Mouse (Mus musculus): ENCODE measurements around the gene Muc13. TPM values are rescaled to one million over a fixed set of nuclear protein-coding genes. Genes with fewer than 3 reads are reported as not detected.
A peak's percentile ranks its signal among the peaks of the same experiment; 100 is the strongest.

Gene Muc13
- polyA plus RNA-seq, 1 experiment from 2014 or later: 0.07 TPM

DNA sequence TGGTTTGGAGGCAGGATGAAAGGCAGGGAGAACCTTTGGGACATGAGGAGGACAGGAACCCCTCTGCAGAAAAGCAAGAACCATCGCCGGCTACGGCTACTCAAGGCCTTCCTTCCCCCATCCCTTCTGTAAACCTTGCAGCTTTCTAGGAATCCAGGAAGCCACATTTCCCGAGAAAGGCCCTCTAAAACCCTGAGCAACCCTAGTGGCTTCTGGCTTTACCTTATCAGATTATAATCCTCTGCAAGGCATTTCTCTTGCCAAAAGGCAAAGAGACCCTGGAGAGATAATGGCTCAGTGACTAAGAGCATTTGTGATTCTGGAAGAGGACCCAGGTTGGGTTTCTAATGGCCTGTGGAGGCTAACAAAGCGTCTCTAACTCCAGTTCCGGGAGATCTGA is 46.8 kb downstream of the Muc13 start:
- Histone ChIP-seq H3K4me1 (ENCODE audit: control insufficient read depth, insufficient read depth, low read length) (no peaks in the 10 kb centered on the region), H3K36me3 (ENCODE audit: control insufficient read depth, insufficient read depth, low read length) (no peaks in the 10 kb centered on the region), H3K9me3 (ENCODE audit: control insufficient read depth, low read length) (no peaks in the 10 kb centered on the region), H3K4me2 (ENCODE audit: low read depth, low read length) (no peak overlapping the region), H3K9ac (replicated peaks; ENCODE audit: low read depth, low read length) (no peak overlapping the region), H3K4me3 (ENCODE audit: low read depth, low read length) (no peak overlapping the region), H3K27me3 (ENCODE audit: control insufficient read depth, insufficient read depth, low read length) (no peaks in the 10 kb centered on the region), H3K27ac (ENCODE audit: low read depth, low read length) (no peak overlapping the region)
- no peak for ATAC-seq (ENCODE audit: low read depth)
- WGBS: 25% methylated on average over 6 of the region's 6 CpGs

GRCm38 (mm10) chr16:33842081-33842880 is 48.4 kb downstream of the Muc13 start:
- no peaks in the 10 kb centered on the region for H3K4me1 ChIP-seq (ENCODE audit: control insufficient read depth, insufficient read depth, low read length)
- no peak overlapping the region for H3K4me3 ChIP-seq (ENCODE audit: low read depth, low read length)
- H3K36me3 ChIP-seq (ENCODE audit: control insufficient read depth, insufficient read depth, low read length): no peaks in the 10 kb centered on the region
- no peak overlapping the region for H3K4me2 ChIP-seq (ENCODE audit: low read depth, low read length)
- 77% methylated on average over 12 of the region's 12 CpGs for WGBS
- H3K9me3 ChIP-seq (ENCODE audit: control insufficient read depth, low read length): no peaks in the 10 kb centered on the region
- no peak overlapping the region for H3K27ac ChIP-seq (ENCODE audit: low read depth, low read length)
- ATAC-seq (ENCODE audit: low read depth): no peak
- no peak overlapping the region for H3K9ac ChIP-seq (replicated peaks; ENCODE audit: low read depth, low read length)
- no peaks in the 10 kb centered on the region for H3K27me3 ChIP-seq (ENCODE audit: control insufficient read depth, insufficient read depth, low read length)

- H3K27ac ChIP-seq (ENCODE audit: low read depth, low read length): no peak overlapping the region
- no peak overlapping the region for H3K4me3 ChIP-seq (ENCODE audit: low read depth, low read length)
- ATAC-seq (ENCODE audit: low read depth): no peak
- no peak overlapping the region for H3K9ac ChIP-seq (replicated peaks; ENCODE audit: low read depth, low read length)
- WGBS: 58% methylated on average over 4 of the region's 4 CpGs
- no peaks in the 10 kb centered on the region for H3K36me3 ChIP-seq (ENCODE audit: control insufficient read depth, insufficient read depth, low read length)
- H3K27me3 ChIP-seq (ENCODE audit: control insufficient read depth, insufficient read depth, low read length): no peaks in the 10 kb centered on the region
- H3K9me3 ChIP-seq (ENCODE audit: control insufficient read depth, low read length): no peaks in the 10 kb centered on the region
- no peak overlapping the region for H3K4me2 ChIP-seq (ENCODE audit: low read depth, low read length)
- no peaks in the 10 kb centered on the region for H3K4me1 ChIP-seq (ENCODE audit: control insufficient read depth, insufficient read depth, low read length)
These were observed 50.3 kb downstream of the Muc13 start for GRCm38 (mm10) chr16:33844150-33844611.

DNA sequence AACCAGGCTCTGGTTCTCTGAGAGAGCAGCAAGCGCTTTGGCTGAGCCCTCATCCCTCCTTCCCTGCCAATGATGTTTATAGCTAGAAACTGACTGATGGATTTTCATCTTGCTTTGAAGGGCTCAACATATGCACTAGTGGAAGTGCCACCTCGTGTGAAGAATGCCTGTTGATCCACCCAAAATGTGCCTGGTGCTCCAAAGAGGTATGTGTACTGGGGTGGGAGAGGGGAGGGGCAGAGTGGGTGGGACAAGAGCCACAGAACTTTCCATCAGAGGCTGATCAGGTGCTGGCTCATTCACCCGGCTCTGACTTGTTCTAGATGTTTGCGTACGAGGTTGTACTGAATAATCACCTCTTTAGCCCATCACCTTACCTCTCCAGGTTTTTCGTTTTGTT is 51.0 kb downstream of the Muc13 start:
- 89% methylated on average over 6 of the region's 6 CpGs for WGBS
- ATAC-seq (ENCODE audit: low read depth): no peak
- Histone ChIP-seq H3K4me2 (ENCODE audit: low read depth, low read length) (no peak overlapping the region), H3K36me3 (ENCODE audit: control insufficient read depth, insufficient read depth, low read length) (no peaks in the 10 kb centered on the region), H3K4me1 (ENCODE audit: control insufficient read depth, insufficient read depth, low read length) (no peaks in the 10 kb centered on the region), H3K9me3 (ENCODE audit: control insufficient read depth, low read length) (no peaks in the 10 kb centered on the region), H3K27ac (ENCODE audit: low read depth, low read length) (no peak overlapping the region), H3K27me3 (ENCODE audit: control insufficient read depth, insufficient read depth, low read length) (no peaks in the 10 kb centered on the region), H3K9ac (replicated peaks; ENCODE audit: low read depth, low read length) (no peak overlapping the region), H3K4me3 (ENCODE audit: low read depth, low read length) (no peak overlapping the region)

DNA sequence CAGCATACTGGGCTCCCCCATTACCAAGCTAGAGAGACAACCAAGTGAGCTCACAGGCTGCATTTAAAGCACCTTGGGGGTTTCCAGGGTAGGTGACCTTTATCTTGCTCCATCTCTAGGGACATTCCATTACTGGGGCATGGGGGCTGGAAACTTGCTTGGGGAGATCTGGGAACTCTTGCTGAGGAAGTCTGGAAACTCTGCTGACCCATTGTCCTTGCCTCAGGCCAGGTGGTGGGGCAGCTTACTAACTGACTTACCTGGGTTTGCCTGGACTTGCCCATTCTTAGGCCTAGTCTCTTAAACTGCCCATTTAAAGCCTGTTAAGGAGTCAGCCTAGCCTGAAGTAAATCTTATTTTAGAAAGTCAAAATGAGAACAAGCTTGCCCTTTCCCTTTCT is 59.4 kb downstream of the Muc13 start:
- no peak for ATAC-seq (ENCODE audit: low read depth)
- H3K4me1 ChIP-seq (ENCODE audit: control insufficient read depth, insufficient read depth, low read length): 0 out of 2 replicates have a peak, but pooled peaks cover 2% of the 10 kb centered on the region
- H3K27me3 ChIP-seq (ENCODE audit: control insufficient read depth, insufficient read depth, low read length): no peaks in the 10 kb centered on the region

GRCm38 (mm10) chr16:33858766-33859165 is 64.9 kb downstream of the Muc13 start:
- WGBS: 93% methylated on average over 2 of the region's 2 CpGs
- Histone ChIP-seq H3K27me3 (ENCODE audit: control insufficient read depth, insufficient read depth, low read length) (no peaks in the 10 kb centered on the region), H3K9me3 (ENCODE audit: control insufficient read depth, low read length) (no peaks in the 10 kb centered on the region), H3K9ac (replicated peaks; ENCODE audit: low read depth, low read length) (no peak overlapping the region), H3K4me2 (ENCODE audit: low read depth, low read length) (no peak overlapping the region), H3K27ac (ENCODE audit: low read depth, low read length) (no peak overlapping the region), H3K4me3 (ENCODE audit: low read depth, low read length) (no peak overlapping the region), H3K4me1 (ENCODE audit: control insufficient read depth, insufficient read depth, low read length) (peaks cover 11% of the 10 kb centered on the region; the same call in 1 of the 2 replicates), H3K36me3 (ENCODE audit: control insufficient read depth, insufficient read depth, low read length) (no peaks in the 10 kb centered on the region)
- ATAC-seq (ENCODE audit: low read depth): no peak

More for the DNA sequence above, 59.4 kb downstream of the Muc13 start:
- no peak overlapping the region for H3K9ac ChIP-seq (replicated peaks; ENCODE audit: low read depth, low read length)
- H3K36me3 ChIP-seq (ENCODE audit: control insufficient read depth, insufficient read depth, low read length): no peaks in the 10 kb centered on the region
- H3K27ac ChIP-seq (ENCODE audit: low read depth, low read length): no peak overlapping the region
- H3K4me3 ChIP-seq (ENCODE audit: low read depth, low read length): no peak overlapping the region
- H3K9me3 ChIP-seq (ENCODE audit: control insufficient read depth, low read length): no peaks in the 10 kb centered on the region
- H3K4me2 ChIP-seq (ENCODE audit: low read depth, low read length): no peak overlapping the region

- WGBS: 59% methylated on average over 5 of the region's 5 CpGs
- ATAC-seq (ENCODE audit: low read depth): no peak
These were observed 65.5 kb downstream of the Muc13 start for GRCm38 (mm10) chr16:33859380-33859779.

GRCm38 (mm10) chr16:33859988-33860700 is 66.3 kb downstream of the Muc13 start:
- H3K9me3 ChIP-seq (ENCODE audit: control insufficient read depth, low read length): no peaks in the 10 kb centered on the region
- 45% methylated on average over 14 of the region's 14 CpGs for WGBS
- no peaks in the 10 kb centered on the region for H3K27me3 ChIP-seq (ENCODE audit: control insufficient read depth, insufficient read depth, low read length)
- H3K4me3 ChIP-seq (ENCODE audit: low read depth, low read length): no peak overlapping the region
- peak overlapping the region; percentile 14; the same call in 1 of the 2 replicates for H3K4me2 ChIP-seq (ENCODE audit: low read depth, low read length)
- peak; percentile 91 for ATAC-seq (ENCODE audit: low read depth)
- no peak overlapping the region for H3K27ac ChIP-seq (ENCODE audit: low read depth, low read length)
- H3K4me1 ChIP-seq (ENCODE audit: control insufficient read depth, insufficient read depth, low read length): peaks cover 10% of the 10 kb centered on the region; the same call in 1 of the 2 replicates
- no peaks in the 10 kb centered on the region for H3K36me3 ChIP-seq (ENCODE audit: control insufficient read depth, insufficient read depth, low read length)
- H3K9ac ChIP-seq (replicated peaks; ENCODE audit: low read depth, low read length): no peak overlapping the region

More at GRCm38 (mm10) chr16:33859380-33859779, 65.5 kb downstream of the Muc13 start:
- Histone ChIP-seq H3K4me3 (ENCODE audit: low read depth, low read length) (no peak overlapping the region), H3K27ac (ENCODE audit: low read depth, low read length) (no peak overlapping the region), H3K27me3 (ENCODE audit: control insufficient read depth, insufficient read depth, low read length) (no peaks in the 10 kb centered on the region), H3K4me2 (ENCODE audit: low read depth, low read length) (0 out of 2 replicates have a peak overlapping the region, but pooled peaks have one; percentile 14), H3K4me1 (ENCODE audit: control insufficient read depth, insufficient read depth, low read length) (peaks cover 11% of the 10 kb centered on the region; the same call in 1 of the 2 replicates), H3K9ac (replicated peaks; ENCODE audit: low read depth, low read length) (no peak overlapping the region), H3K9me3 (ENCODE audit: control insufficient read depth, low read length) (no peaks in the 10 kb centered on the region), H3K36me3 (ENCODE audit: control insufficient read depth, insufficient read depth, low read length) (no peaks in the 10 kb centered on the region)

DNA sequence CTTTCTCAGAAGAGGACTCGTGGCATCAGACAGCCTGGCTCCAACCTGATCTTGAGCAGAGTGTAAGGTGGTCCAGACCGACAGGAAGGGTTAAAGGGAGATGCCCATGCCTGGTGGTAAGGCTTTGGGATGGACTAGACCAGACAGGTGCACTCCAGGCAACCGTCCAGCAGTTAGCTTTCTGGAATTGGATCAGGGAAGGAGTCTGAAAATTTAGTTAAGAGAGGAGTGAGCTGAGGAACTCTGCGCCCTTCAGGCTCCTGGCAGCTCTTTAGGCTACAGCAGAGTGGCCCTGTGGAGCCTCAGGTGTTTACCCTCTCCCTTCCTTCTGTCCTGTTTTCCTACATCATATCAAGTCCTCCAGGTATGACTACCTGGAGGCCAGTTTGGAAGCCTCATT is 68.6 kb downstream of the Muc13 start:
- Histone ChIP-seq H3K9me3 (ENCODE audit: control insufficient read depth, low read length) (no peaks in the 10 kb centered on the region), H3K4me1 (ENCODE audit: control insufficient read depth, insufficient read depth, low read length) (peaks cover 9% of the 10 kb centered on the region; the same call in 1 of the 2 replicates)

More for the DNA sequence above, 68.6 kb downstream of the Muc13 start:
- 75% methylated on average over 4 of the region's 4 CpGs for WGBS
- Histone ChIP-seq H3K4me3 (ENCODE audit: low read depth, low read length) (no peak overlapping the region), H3K36me3 (ENCODE audit: control insufficient read depth, insufficient read depth, low read length) (no peaks in the 10 kb centered on the region), H3K27me3 (ENCODE audit: control insufficient read depth, insufficient read depth, low read length) (no peaks in the 10 kb centered on the region), H3K4me2 (ENCODE audit: low read depth, low read length) (no peak overlapping the region), H3K27ac (ENCODE audit: low read depth, low read length) (no peak overlapping the region), H3K9ac (replicated peaks; ENCODE audit: low read depth, low read length) (no peak overlapping the region)
- no peak for ATAC-seq (ENCODE audit: low read depth)
